In genomic region chr11:22002062-22002782, GRCm38 (mm10) we compare ENCODE assay signal across 7 mouse cellular contexts. TPM values are rescaled to one million over a fixed set of nuclear protein-coding genes. Genes with fewer than 3 reads are reported as not detected.
DNase-seq lines count a peak whose midpoint lies in the region; ATAC-seq lines count a peak whose summit lies in the region.

No protein-coding gene starts in this region.

- H3K9ac ChIP-seq in lung, embryonic 16.5 days (ENCODE audit: low read length): peak overlapping the region; percentile 60
- peak overlapping the region; percentile 67 for H3K9ac ChIP-seq in heart, embryonic 16.5 days (ENCODE audit: low read length)
- no peak overlapping the region for H3K9ac ChIP-seq in liver, embryonic 13.5 days
- H3K9ac ChIP-seq in stomach, embryonic 14.5 days (replicated peaks; ENCODE audit: low read depth, low read length): 0 out of 2 replicates have a peak overlapping the region, but pooled peaks have one; percentile 6

- H3K4me1 ChIP-seq in lung, embryonic 16.5 days (replicated peaks; ENCODE audit: control insufficient read depth, insufficient read depth, low read length): peaks cover 27% of the 10 kb centered on the region
- H3K4me1 ChIP-seq in heart, embryonic 16.5 days (ENCODE audit: control insufficient read depth, insufficient read depth, low read length): peaks cover 26% of the 10 kb centered on the region; the same call in 1 of the 2 replicates
- H3K4me1 ChIP-seq in liver, embryonic 13.5 days (replicated peaks): peaks cover 36% of the 10 kb centered on the region
- peaks cover 8% of the 10 kb centered on the region; the same call in 1 of the 2 replicates for H3K4me1 ChIP-seq in stomach, embryonic 14.5 days (ENCODE audit: control insufficient read depth, insufficient read depth, low read length)

- WGBS in lung, embryonic 16.5 days: under 1% methylated on average over 34 of the region's 34 CpGs
- WGBS in heart, embryonic 16.5 days: under 1% methylated on average over 34 of the region's 34 CpGs
- under 1% methylated on average over 34 of the region's 34 CpGs for WGBS in liver, embryonic 13.5 days (ENCODE audit: insufficient replicate concordance)
- WGBS in stomach, embryonic 14.5 days: 0% methylated on average over 34 of the region's 34 CpGs

- H3K4me2 ChIP-seq in lung, embryonic 16.5 days (ENCODE audit: low read depth, low read length): peak overlapping the region; percentile 96
- peak overlapping the region; percentile 95 for H3K4me2 ChIP-seq in heart, embryonic 16.5 days (ENCODE audit: low read depth, low read length)
- peak overlapping the region; percentile 72 for H3K4me2 ChIP-seq in liver, embryonic 13.5 days
- peak overlapping the region; percentile 66 for H3K4me2 ChIP-seq in stomach, embryonic 14.5 days (replicated peaks; ENCODE audit: low read depth, low read length)

- H3K36me3 ChIP-seq in lung, embryonic 16.5 days (ENCODE audit: control insufficient read depth, insufficient read depth, low read length): no peaks in the 10 kb centered on the region
- H3K36me3 ChIP-seq in heart, embryonic 16.5 days (ENCODE audit: control insufficient read depth, insufficient read depth): peaks cover 8% of the 10 kb centered on the region
- no peaks in the 10 kb centered on the region for H3K36me3 ChIP-seq in liver, embryonic 13.5 days
- H3K36me3 ChIP-seq in stomach, embryonic 14.5 days (ENCODE audit: control insufficient read depth, insufficient read depth, low read length): no peaks in the 10 kb centered on the region

- no peak for ATAC-seq in lung, embryonic 16.5 days (ENCODE audit: low read depth)
- ATAC-seq in heart, embryonic 16.5 days (replicated peaks; ENCODE audit: extremely low read depth, insufficient read depth, low FRiP score): no peak
- ATAC-seq in liver, embryonic 13.5 days (ENCODE audit: low read depth): no peak
- ATAC-seq in stomach, embryonic 14.5 days (ENCODE audit: insufficient number of reproducible peaks, insufficient read depth, low FRiP score, low read depth): no peak

- DNase-seq in lung, postnatal 10 days: no peak
- DNase-seq in embryo, embryonic 9.5 days (ENCODE audit: extremely low spot score): peak; percentile 48
- no peak for DNase-seq in liver, embryonic 13.5 days
- no peak for DNase-seq in right cerebral cortex, adult 2 months (ENCODE audit: low spot score in 2 of 2)

- H3K9me3 ChIP-seq in lung, embryonic 16.5 days (ENCODE audit: control insufficient read depth, low read length): no peaks in the 10 kb centered on the region
- no peaks in the 10 kb centered on the region for H3K9me3 ChIP-seq in heart, embryonic 16.5 days (replicated peaks; ENCODE audit: control insufficient read depth, low read length)
- no peaks in the 10 kb centered on the region for H3K9me3 ChIP-seq in liver, embryonic 13.5 days (replicated peaks)
- no peaks in the 10 kb centered on the region for H3K9me3 ChIP-seq in stomach, embryonic 14.5 days (ENCODE audit: control insufficient read depth, low read depth, low read length)

- peak overlapping the region; percentile 59 for H3K4me3 ChIP-seq in lung, embryonic 16.5 days (ENCODE audit: low read length)
- H3K4me3 ChIP-seq in heart, embryonic 16.5 days (ENCODE audit: low read length): peak overlapping the region; percentile 58
- H3K4me3 ChIP-seq in liver, embryonic 13.5 days (replicated peaks): peak overlapping the region; percentile 56
- H3K4me3 ChIP-seq in stomach, embryonic 14.5 days (ENCODE audit: low read depth, low read length): peak overlapping the region; percentile 43

- peaks cover 85% of the 10 kb centered on the region for H3K27me3 ChIP-seq in lung, embryonic 16.5 days (ENCODE audit: control insufficient read depth, insufficient read depth, low read depth, low read length)
- peaks cover 71% of the 10 kb centered on the region for H3K27me3 ChIP-seq in heart, embryonic 16.5 days (ENCODE audit: control insufficient read depth, insufficient read depth, low read length)
- H3K27me3 ChIP-seq in liver, embryonic 13.5 days: peaks cover 100% of the 10 kb centered on the region
- H3K27me3 ChIP-seq in stomach, embryonic 14.5 days (ENCODE audit: control insufficient read depth, insufficient read depth, low read length): peaks cover 61% of the 10 kb centered on the region

- H3K27ac ChIP-seq in lung, embryonic 16.5 days (ENCODE audit: low read length): no peak overlapping the region
- no peak overlapping the region for H3K27ac ChIP-seq in heart, embryonic 16.5 days (ENCODE audit: low read length)
- H3K27ac ChIP-seq in liver, embryonic 13.5 days: no peak overlapping the region
- no peak overlapping the region for H3K27ac ChIP-seq in stomach, embryonic 14.5 days (ENCODE audit: low read length)

RNA-seq across cellular contexts. Expression of gene Otx1, which starts 0.5 kb away (rescaled TPM):
- polyA plus RNA-seq in lung, embryonic 16.5 days (2015; fragmentation: Nextera tagmentation; extraction: Ambion mirVana): 0.44 and 0.59 TPM in 2 replicates
- polyA plus RNA-seq in heart, embryonic 16.5 days (2015; fragmentation: Nextera tagmentation; extraction: Ambion mirVana): 0.13 and 0.26 TPM in 2 replicates
- not detected in 2 replicates for polyA plus RNA-seq in liver, embryonic 13.5 days (2015; fragmentation: Nextera tagmentation; extraction: Ambion mirVana)
- polyA plus RNA-seq in stomach, embryonic 14.5 days (2014; fragmentation: Nextera tagmentation; extraction: Ambion mirVana): 0.09 and 0.17 TPM in 2 replicates
